Mouse (Mus musculus) ES-E14 (cell line): ENCODE data around the gene Ccdc183. TPM values are rescaled to one million over a fixed set of nuclear protein-coding genes. Genes with fewer than 3 reads are reported as not detected.

ENCODE experiments used
- DNase-seq: peaks from one replicate; pipeline ENCODE4 v3.0.0-alpha.2; 2013; ENCODE audit warnings: low read depth, low spot score
- H3K27ac ChIP-seq: 2 replicates; pipeline ENCODE4 v1.5.1; 2012; ENCODE audit warnings: low read depth, mild to moderate bottlenecking, low read length, moderate library complexity, mixed read lengths; ENCODE audit not compliant: poor library complexity, insufficient read depth, severe bottlenecking
- H3K36me3 ChIP-seq: 2 replicates; pipeline ENCODE4 v1.6.1; 2012; ENCODE audit warnings: mild to moderate bottlenecking, low read length, moderate library complexity, mixed read lengths; ENCODE audit not compliant: control insufficient read depth, poor library complexity, insufficient read depth, severe bottlenecking
- H3K4me1 ChIP-seq, 2 experiments: fragments of 150-350 bp in 1 of 2; sonication (generic) in 1 of 2; 2 replicates each; pipeline ENCODE4 v1.6.1; 2012; ENCODE audit warnings: low read length in 2 of 2, mild to moderate bottlenecking in 1 of 2, mixed read lengths in 1 of 2; ENCODE audit not compliant: control insufficient read depth in 2 of 2, insufficient read depth in 2 of 2, poor library complexity in 1 of 2
- H3K4me3 ChIP-seq, 2 experiments: fragments of 150-350 bp in 1 of 2; sonication (generic) in 1 of 2; 2 replicates each; pipeline ENCODE4 v1.5.1; 2012; ENCODE audit warnings: low read length in 2 of 2, low read depth in 1 of 2, mild to moderate bottlenecking in 1 of 2, mixed read lengths in 1 of 2; ENCODE audit not compliant: insufficient read depth in 1 of 2, poor library complexity in 1 of 2, severe bottlenecking in 1 of 2
- H3K9ac ChIP-seq: 2 replicates; pipeline ENCODE4 v1.6.1; 2012; ENCODE audit warnings: low read depth, mild to moderate bottlenecking, low read length, mixed read lengths; ENCODE audit not compliant: poor library complexity, insufficient read depth, severe bottlenecking
- H3K9me3 ChIP-seq: fragments of 150-350 bp; sonication (generic); 2 replicates; pipeline ENCODE4 v1.6.1; 2012; ENCODE audit warnings: low read depth, mild to moderate bottlenecking, low read length; ENCODE audit not compliant: control insufficient read depth, insufficient read depth
- CHD2 ChIP-seq: IDR thresholded peaks from 2 replicates; pipeline ENCODE4 v1.6.1; 2014; ENCODE audit warnings: mild to moderate bottlenecking, low read depth, low read length, inconsistent platforms
- HCFC1 ChIP-seq: IDR thresholded peaks from 2 replicates; pipeline ENCODE4 v1.6.1; 2012; ENCODE audit warnings: low read length, inconsistent platforms, borderline replicate concordance; ENCODE audit not compliant: insufficient read depth
- MAFK ChIP-seq: IDR thresholded peaks from 2 replicates; pipeline ENCODE4 v1.6.1; 2014; ENCODE audit warnings: mild to moderate bottlenecking, low read depth, low read length, inconsistent platforms; ENCODE audit not compliant: insufficient read depth
- ZC3H11A ChIP-seq: IDR thresholded peaks from 2 replicates; pipeline ENCODE4 v1.6.1; 2012; ENCODE audit warnings: low read depth, mild to moderate bottlenecking, inconsistent platforms, low read length, borderline replicate concordance
- ZNF384 ChIP-seq: IDR thresholded peaks from 2 replicates; pipeline ENCODE4 v1.6.1; 2012; ENCODE audit warnings: low read depth, low read length, inconsistent platforms
- in situ Hi-C, 2 experiments: fragments of 600-800 bp; cut with MboI; formaldehyde crosslinking; loops; one replicate each; pipeline ENCODE4 v1.15.1; 2025; ENCODE audit warnings: low sequenced_read_pairs in 2 of 2, inconsistent platforms in 1 of 2; ENCODE audit not compliant: unreplicated experiment in 2 of 2
- total RNA-seq: library from RNA; depleted of rRNA; stranded (reverse); fragments of 300-350 nt; gene quantifications from 2 replicates; pipeline ENCODE4 v1.2.3, GENCODE M21; 2012

Gene Ccdc183
- total RNA-seq, 1 experiment, result 0.04 TPM

DNA sequence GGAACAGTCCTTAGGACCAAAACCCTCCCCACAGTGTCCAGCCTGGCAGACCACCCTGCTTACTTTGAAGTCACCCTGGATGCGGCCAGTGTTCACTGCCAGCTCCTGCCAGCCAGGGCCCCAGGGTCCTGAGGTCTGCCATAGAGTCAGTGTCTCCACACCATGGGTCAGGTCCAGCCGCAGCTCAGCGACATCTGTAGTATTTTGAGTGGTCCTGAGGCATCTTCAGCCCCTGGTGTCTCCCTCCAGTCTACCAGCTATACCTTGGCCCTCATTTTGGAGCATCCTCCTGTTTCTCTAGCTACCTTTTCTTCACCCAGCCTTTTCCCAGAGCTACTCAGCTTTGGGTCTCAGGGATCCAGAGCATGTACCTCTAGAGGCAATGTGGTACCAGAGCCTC is 48.2 kb downstream of the Ccdc183 start:
- DNase-seq, result no peak
- TF ChIP-seq ZNF384 (no peak), MAFK (no peak), ZC3H11A (no peak), CHD2 (no peak), HCFC1 (no peak)
- H3K9ac ChIP-seq, result no peak overlapping the region
- in situ Hi-C loops, result no loop called here
- peaks cover 0 to 9% of the 10 kb centered on the region in 2 experiments; a peak in 1 of 4 replicates for H3K4me1 ChIP-seq
- H3K9me3 ChIP-seq, result no peaks in the 10 kb centered on the region
- H3K36me3 ChIP-seq, result peaks cover 11% of the 10 kb centered on the region; the same call in 1 of the 2 replicates
- no peak overlapping the region for H3K27ac ChIP-seq
- H3K4me3 ChIP-seq, result no peak overlapping the region

DNA sequence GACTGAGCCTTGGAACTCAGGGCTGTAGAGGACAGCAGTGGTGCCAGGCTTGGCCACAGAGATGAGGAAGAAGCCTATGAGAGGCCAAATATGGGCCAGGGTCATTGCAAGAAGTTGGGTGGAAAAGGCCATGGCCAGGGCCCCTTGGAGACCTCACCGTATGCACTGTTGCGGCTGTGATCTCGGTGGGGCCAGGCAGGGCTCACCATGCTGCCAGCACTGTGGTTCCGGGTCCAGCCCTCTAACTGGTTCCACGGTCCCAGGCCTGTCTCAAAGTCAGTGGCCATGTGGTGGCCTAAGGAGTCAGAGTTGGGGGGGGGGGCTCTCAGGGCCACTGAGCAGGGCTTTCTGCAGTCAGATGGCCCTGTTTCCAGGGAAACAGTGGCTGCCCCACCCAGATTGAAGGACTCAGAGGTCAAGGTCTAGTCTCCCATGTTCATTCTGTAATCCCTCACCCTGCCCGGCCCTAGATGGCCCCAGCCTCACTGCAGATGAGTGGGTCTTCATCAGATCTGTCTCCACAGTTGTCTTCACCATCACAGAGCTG is 48.9 kb downstream of the Ccdc183 start:
- TF ChIP-seq MAFK (no peak), HCFC1 (no peak), ZNF384 (no peak), CHD2 (no peak)
- no peak overlapping the region for H3K27ac ChIP-seq
- H3K4me1 ChIP-seq, result peaks cover 0 to 7% of the 10 kb centered on the region in 2 experiments; a peak in 1 of 4 replicates
- no peaks in the 10 kb centered on the region for H3K9me3 ChIP-seq
- H3K9ac ChIP-seq, result no peak overlapping the region
- no peak overlapping the region for H3K4me3 ChIP-seq
- no peak for DNase-seq
- in situ Hi-C loops, result no loop called here
- peaks cover 18% of the 10 kb centered on the region; the same call in 1 of the 2 replicates for H3K36me3 ChIP-seq

- DNase-seq, result no peak
- no peak for TF ChIP-seq ZNF384
- in situ Hi-C loops, result no loop called here
- H3K4me1 ChIP-seq, result peaks cover 0 to 7% of the 10 kb centered on the region in 2 experiments; a peak in 1 of 4 replicates
- H3K4me3 ChIP-seq, result no peak overlapping the region
- no peaks in the 10 kb centered on the region for H3K9me3 ChIP-seq
- no peak overlapping the region for H3K9ac ChIP-seq
- peaks cover 36% of the 10 kb centered on the region for H3K36me3 ChIP-seq
- H3K27ac ChIP-seq, result no peak overlapping the region
These were observed 50.9 kb downstream of the Ccdc183 start for GRCm38 (mm10) chr2:25566558-25566957.

DNA sequence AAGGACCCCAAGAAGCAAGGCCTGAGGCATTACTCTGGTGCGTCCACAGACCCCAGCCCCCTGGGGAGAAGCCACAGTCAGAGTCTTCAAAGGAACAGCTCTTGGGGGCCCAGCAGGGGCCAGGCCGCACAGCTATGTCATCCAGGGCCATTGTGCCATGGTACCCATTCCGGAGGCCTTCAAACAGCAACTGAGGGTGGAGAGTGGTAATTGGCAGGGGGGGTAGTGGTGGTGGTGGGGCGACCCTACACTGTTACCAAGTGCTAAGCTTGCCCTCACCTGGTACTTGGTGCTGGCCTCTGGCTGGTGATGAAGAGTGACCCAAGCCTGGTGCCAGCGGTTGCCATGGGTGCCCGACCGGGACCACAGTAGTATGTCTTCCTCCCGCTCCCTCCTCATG is 51.7 kb downstream of the Ccdc183 start:
- H3K36me3 ChIP-seq, result peaks cover 37% of the 10 kb centered on the region
- H3K4me3 ChIP-seq, result no peak overlapping the region
- H3K4me1 ChIP-seq, result peaks cover 0 to 7% of the 10 kb centered on the region in 2 experiments; a peak in 1 of 4 replicates
- TF ChIP-seq ZC3H11A (no peak), HCFC1 (no peak), ZNF384 (no peak), CHD2 (no peak), MAFK (no peak)
- no peak overlapping the region for H3K27ac ChIP-seq
- in situ Hi-C loops, result no loop called here
- H3K9me3 ChIP-seq, result no peaks in the 10 kb centered on the region
- H3K9ac ChIP-seq, result no peak overlapping the region
- no peak for DNase-seq

DNA sequence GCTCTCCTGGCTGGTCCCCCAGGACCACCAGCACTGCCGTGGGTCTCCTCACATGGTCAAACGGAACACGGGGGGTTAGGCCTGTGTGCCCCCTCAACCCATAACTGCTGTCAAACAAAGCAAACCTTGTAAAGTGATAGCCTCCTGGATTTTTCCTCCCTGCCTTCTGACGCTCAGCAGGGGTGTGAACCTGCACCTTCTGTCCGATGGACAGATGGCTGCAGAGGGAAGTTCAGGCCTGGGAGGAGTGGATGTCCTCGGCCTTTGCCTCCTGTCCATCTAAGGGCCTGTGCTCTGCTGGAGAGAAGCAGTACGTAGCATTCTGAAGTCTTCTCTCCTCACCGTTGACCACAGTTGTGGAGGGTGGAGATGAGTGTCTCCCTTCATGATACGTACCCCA is 55.5 kb downstream of the Ccdc183 start:
- Histone ChIP-seq H3K4me1 (peaks cover 4% of the 10 kb centered on the region in 2 experiments; a peak in 2 of 4 replicates), H3K9me3 (no peaks in the 10 kb centered on the region), H3K27ac (no peak overlapping the region), H3K9ac (no peak overlapping the region), H3K4me3 (no peak overlapping the region), H3K36me3 (peaks cover 38% of the 10 kb centered on the region)
- no peak for TF ChIP-seq CHD2
- no peak for TF ChIP-seq MAFK
- no peak for TF ChIP-seq HCFC1
- no peak for TF ChIP-seq ZC3H11A
- TF ChIP-seq ZNF384, result no peak
- no peak for DNase-seq
- in situ Hi-C loops, result no loop called here
